Comparison of ENCODE assay signal across 11 mouse cellular contexts in genomic region chr7:125492551-125492950, GRCm38 (mm10). TPM values are rescaled to one million over a fixed set of nuclear protein-coding genes. Genes with fewer than 3 reads are reported as not detected.
DNase-seq lines count a peak whose midpoint lies in the region; ATAC-seq and TF ChIP-seq lines count a peak whose summit lies in the region.
"Had no signal": no experiment of that assay in that cellular context is flagged by ENCODE, and none has a peak within 500 bp of the region (broad histone marks: within the 10 kb centered on the region; RNA-seq: fewer than 3 reads in every experiment).

No protein-coding gene starts in this region.

- TF ChIP-seq POLR2A in liver, adult 2 months (IDR thresholded peaks at IDR 0.05; ENCODE audit: extremely low read depth, insufficient read depth, low read length), result no peak

- 0 out of 2 replicates have a peak, but pooled peaks cover 4% of the 10 kb centered on the region for H3K27me3 ChIP-seq in forebrain, embryonic 13.5 days
- H3K27me3 ChIP-seq in forebrain, embryonic 11.5 days (ENCODE audit: control insufficient read depth, insufficient read depth, low read length), result no peaks in the 10 kb centered on the region
- H3K27me3 ChIP-seq in liver, adult 2 months (ENCODE audit: control insufficient read depth, insufficient read depth, low read length), result no peaks in the 10 kb centered on the region
- H3K27me3 ChIP-seq in liver, embryonic 11.5 days (replicated peaks; ENCODE audit: control insufficient read depth, insufficient read depth, low read length), result no peaks in the 10 kb centered on the region
- H3K27me3 ChIP-seq: stomach, embryonic 15.5 days had no signal

- no peak for DNase-seq in forebrain, embryonic 11.5 days (ENCODE audit: low spot score)
- no peak for DNase-seq in liver, adult 2 months (ENCODE audit: extremely low read depth, low read depth, low spot score)
- no peak for DNase-seq in liver
- no peak for DNase-seq in ES-E14 (ENCODE audit: low read depth, low spot score)
- no peak for DNase-seq in liver, embryonic 11.5 days (ENCODE audit: low spot score)
- no peak for DNase-seq in urinary bladder, adult 18-20 months (ENCODE audit: low spot score in 2 of 2)
- DNase-seq in natural killer cell, adult 2 months (ENCODE audit: low spot score in 2 of 2), result no peak
- DNase-seq: cerebellum, postnatal 10 days; lung, embryonic 14.5 days had no signal

- H3K4me2 ChIP-seq in forebrain, embryonic 13.5 days, result no peak overlapping the region
- no peak overlapping the region for H3K4me2 ChIP-seq in forebrain, embryonic 11.5 days (ENCODE audit: low read depth, low read length, severe bottlenecking)
- H3K4me2 ChIP-seq in liver, embryonic 11.5 days, result peak overlapping the region; percentile 90

- peak overlapping the region; percentile 79; the same call in 1 of the 2 replicates for H3K9ac ChIP-seq in forebrain, embryonic 13.5 days
- no peak overlapping the region for H3K9ac ChIP-seq in forebrain, embryonic 11.5 days (ENCODE audit: low read length)
- no peak overlapping the region for H3K9ac ChIP-seq in liver, adult 2 months (ENCODE audit: low read depth, low read length)
- 0 out of 2 replicates have a peak overlapping the region, but pooled peaks have one; percentile 94 for H3K9ac ChIP-seq in ES-E14 (ENCODE audit: insufficient read depth, low read depth, low read length, poor library complexity, severe bottlenecking)
- H3K9ac ChIP-seq in liver, embryonic 11.5 days (ENCODE audit: low read depth, low read length), result no peak overlapping the region
- H3K9ac ChIP-seq: stomach, embryonic 15.5 days had no signal

- no peaks in the 10 kb centered on the region for H3K79me2 ChIP-seq in liver, adult 2 months (ENCODE audit: control insufficient read depth, insufficient read depth, low read length)

- no peak for TF ChIP-seq CTCF in liver, adult 2 months (IDR thresholded peaks at IDR 0.05; ENCODE audit: low read depth, low read length)

- H3K27ac ChIP-seq in forebrain, embryonic 13.5 days, result no peak overlapping the region
- no peak overlapping the region for H3K27ac ChIP-seq in forebrain, embryonic 11.5 days (ENCODE audit: low read depth, low read length)
- peak overlapping the region; percentile 39; the same call in 1 of the 2 replicates for H3K27ac ChIP-seq in liver, adult 2 months (replicated peaks; ENCODE audit: insufficient read depth, low read depth, low read length)
- no peak overlapping the region for H3K27ac ChIP-seq in ES-E14 (ENCODE audit: insufficient read depth, low read depth, low read length, poor library complexity, severe bottlenecking)
- H3K27ac ChIP-seq in liver, embryonic 11.5 days (ENCODE audit: low read depth, low read length), result peak overlapping the region; percentile 81; the same call in 1 of the 2 replicates

- 90% methylated on average over 6 of the region's 6 CpGs for WGBS in forebrain, embryonic 13.5 days
- 88% methylated on average over 6 of the region's 6 CpGs for WGBS in forebrain, embryonic 11.5 days
- WGBS in liver, adult 2 months, result 85% methylated on average over 6 of the region's 6 CpGs
- 62% methylated on average over 6 of the region's 6 CpGs for WGBS in liver, embryonic 11.5 days

- H3K36me3 ChIP-seq in forebrain, embryonic 13.5 days (ENCODE audit: poor library complexity, severe bottlenecking), result no peaks in the 10 kb centered on the region
- H3K36me3 ChIP-seq in forebrain, embryonic 11.5 days (ENCODE audit: control insufficient read depth, insufficient read depth, low read length), result no peaks in the 10 kb centered on the region
- no peaks in the 10 kb centered on the region for H3K36me3 ChIP-seq in liver, adult 2 months (ENCODE audit: control insufficient read depth, insufficient read depth, low read length)
- no peaks in the 10 kb centered on the region for H3K36me3 ChIP-seq in ES-E14 (ENCODE audit: control insufficient read depth, insufficient read depth, low read length, poor library complexity, severe bottlenecking)
- no peaks in the 10 kb centered on the region for H3K36me3 ChIP-seq in liver, embryonic 11.5 days (ENCODE audit: control insufficient read depth, insufficient read depth, low read length)
- H3K36me3 ChIP-seq: stomach, embryonic 15.5 days had no signal

- in situ Hi-C loops in ES-E14 (cut with MboI; ENCODE audit: low sequenced_read_pairs in 2 of 2, unreplicated experiment in 2 of 2), result no loop called here

- H3K9me3 ChIP-seq in forebrain, embryonic 13.5 days (replicated peaks), result no peaks in the 10 kb centered on the region
- no peaks in the 10 kb centered on the region for H3K9me3 ChIP-seq in forebrain, embryonic 11.5 days (ENCODE audit: control insufficient read depth, low read length)
- no peaks in the 10 kb centered on the region for H3K9me3 ChIP-seq in ES-E14 (ENCODE audit: control insufficient read depth, insufficient read depth, low read depth, low read length)
- no peaks in the 10 kb centered on the region for H3K9me3 ChIP-seq in liver, embryonic 11.5 days (ENCODE audit: control insufficient read depth, low read length)
- H3K9me3 ChIP-seq: stomach, embryonic 15.5 days had no signal

- H3K4me1 ChIP-seq in forebrain, embryonic 13.5 days, result peaks cover 19% of the 10 kb centered on the region
- H3K4me1 ChIP-seq in forebrain, embryonic 11.5 days (replicated peaks; ENCODE audit: control insufficient read depth, insufficient read depth, low read length), result 0 out of 2 replicates have a peak, but pooled peaks cover 2% of the 10 kb centered on the region
- H3K4me1 ChIP-seq in liver, adult 2 months (ENCODE audit: control insufficient read depth, insufficient read depth, low read length), result no peaks in the 10 kb centered on the region
- H3K4me1 ChIP-seq in ES-E14 (ENCODE audit: control insufficient read depth in 2 of 2, insufficient read depth in 2 of 2, low read length in 2 of 2, poor library complexity in 1 of 2), result peaks cover 2 to 3% of the 10 kb centered on the region in 2 experiments; a peak in 1 of 4 replicates
- peaks cover 27% of the 10 kb centered on the region for H3K4me1 ChIP-seq in liver, embryonic 11.5 days (replicated peaks; ENCODE audit: control insufficient read depth, insufficient read depth, low read length)

- no peak for ATAC-seq in forebrain, embryonic 13.5 days
- ATAC-seq in forebrain, embryonic 11.5 days (replicated peaks; ENCODE audit: low FRiP score), result no peak
- ATAC-seq in liver, embryonic 11.5 days (replicated peaks; ENCODE audit: low FRiP score), result no peak

- no peak overlapping the region for H3K4me3 ChIP-seq in forebrain, embryonic 13.5 days
- H3K4me3 ChIP-seq in forebrain, embryonic 11.5 days (ENCODE audit: low read depth, low read length), result no peak overlapping the region
- H3K4me3 ChIP-seq in liver, adult 2 months (ENCODE audit: insufficient read depth, low read depth, low read length), result no peak overlapping the region
- no peak overlapping the region for H3K4me3 ChIP-seq in ES-E14 (ENCODE audit: insufficient read depth in 1 of 2, low read depth in 1 of 2, low read length in 2 of 2, poor library complexity in 1 of 2, severe bottlenecking in 1 of 2)
- no peak overlapping the region for H3K4me3 ChIP-seq in liver, embryonic 11.5 days (ENCODE audit: low read depth, low read length)

TF ChIP-seq in ES-E14, 5 proteins besides CTCF, POLR2A, EP300 and RAD21:
- TF ChIP-seq HCFC1 (IDR thresholded peaks at IDR 0.05; ENCODE audit: borderline replicate concordance, insufficient read depth, low read length) (no peak), ZC3H11A (IDR thresholded peaks at IDR 0.05; ENCODE audit: borderline replicate concordance, low read depth, low read length) (no peak), ZNF384 (IDR thresholded peaks at IDR 0.05; ENCODE audit: low read depth, low read length) (no peak), CHD2 (IDR thresholded peaks at IDR 0.05; ENCODE audit: low read depth, low read length) (no peak), MAFK (IDR thresholded peaks at IDR 0.05; ENCODE audit: insufficient read depth, low read depth, low read length) (no peak)

RNA-seq across cellular contexts. Expression of gene Nsmce1, which starts 1.2 kb away (rescaled TPM):
- polyA plus RNA-seq in forebrain, embryonic 13.5 days (2015; fragmentation: Nextera tagmentation; extraction: Ambion mirVana), result 137 TPM in 2 replicates
- polyA plus RNA-seq in forebrain, embryonic 11.5 days (2014; fragmentation: Nextera tagmentation; extraction: Ambion mirVana), result 115 and 116 TPM in 2 replicates
- 17.9 and 19.3 TPM in 2 replicates for total RNA-seq in liver, adult 2 months (2014; rRNA removed)
- 17.9 and 19.9 TPM in 2 replicates for polyA plus RNA-seq in liver, adult 2 months (2012; rRNA removed)
- total RNA-seq in ES-E14 (2012; rRNA removed), result 62.5 and 72.3 TPM in 2 replicates
- 126 and 132 TPM in 2 replicates for polyA plus RNA-seq in liver, embryonic 11.5 days (2014; fragmentation: Nextera tagmentation; extraction: Ambion mirVana)

RNA-seq across cellular contexts. Expression of gene Kdm8, which starts 48.1 kb away (rescaled TPM):
- polyA plus RNA-seq in forebrain, embryonic 13.5 days (2015; fragmentation: Nextera tagmentation; extraction: Ambion mirVana), result 8.4 TPM in 2 replicates
- 11.4 and 12.9 TPM in 2 replicates for polyA plus RNA-seq in forebrain, embryonic 11.5 days (2014; fragmentation: Nextera tagmentation; extraction: Ambion mirVana)
- total RNA-seq in liver, adult 2 months (2014; rRNA removed), result 1.9 and 2.2 TPM in 2 replicates
- polyA plus RNA-seq in liver, adult 2 months (2012; rRNA removed), result 2.0 and 2.4 TPM in 2 replicates
- total RNA-seq in ES-E14 (2012; rRNA removed), result 4.8 and 6.7 TPM in 2 replicates
- polyA plus RNA-seq in liver, embryonic 11.5 days (2014; fragmentation: Nextera tagmentation; extraction: Ambion mirVana), result 14.8 and 15.2 TPM in 2 replicates

RNA-seq across cellular contexts. Expression of gene Il4ra, which starts 59.4 kb away (rescaled TPM):
- 1.8 and 2.0 TPM in 2 replicates for polyA plus RNA-seq in forebrain, embryonic 13.5 days (2015; fragmentation: Nextera tagmentation; extraction: Ambion mirVana)
- 2.9 and 4.1 TPM in 2 replicates for polyA plus RNA-seq in forebrain, embryonic 11.5 days (2014; fragmentation: Nextera tagmentation; extraction: Ambion mirVana)
- total RNA-seq in liver, adult 2 months (2014; rRNA removed), result 11.3 and 16.6 TPM in 2 replicates
- polyA plus RNA-seq in liver, adult 2 months (2012; rRNA removed), result 18.7 and 24.0 TPM in 2 replicates
- 2.9 and 3.4 TPM in 2 replicates for total RNA-seq in ES-E14 (2012; rRNA removed)
- polyA plus RNA-seq in liver, embryonic 11.5 days (2014; fragmentation: Nextera tagmentation; extraction: Ambion mirVana), result 4.4 and 5.3 TPM in 2 replicates

Comparison
In these comparisons a context has a peak if more than half of its experiments do, and no peak if none do; other contexts are left out.
1. H3K9ac ChIP-seq: peak in forebrain, embryonic 13.5 days (single experiment) and ES-E14 (single experiment); none in forebrain, embryonic 11.5 days (single experiment), liver, adult 2 months (single experiment) and liver, embryonic 11.5 days (single experiment).
2. H3K27ac ChIP-seq: peak in liver, adult 2 months (single experiment) and liver, embryonic 11.5 days (single experiment); none in forebrain, embryonic 13.5 days (single experiment), forebrain, embryonic 11.5 days (single experiment) and ES-E14 (single experiment).